Mouse (Mus musculus): ENCODE measurements around the gene Atp9a. TPM values are rescaled to one million over a fixed set of nuclear protein-coding genes. Genes with fewer than 3 reads are reported as not detected.

The Atp9a gene
- polyA plus RNA-seq, 1 experiment, result not detected

- H3K4me3 ChIP-seq (ENCODE audit: insufficient read depth, low read depth, low read length), result no peak overlapping the region
- TF ChIP-seq CTCF (IDR thresholded peaks at IDR 0.05; ENCODE audit: insufficient read depth, low read depth, low read length), result no peak
- no peak for TF ChIP-seq POLR2A (IDR thresholded peaks at IDR 0.05; ENCODE audit: insufficient read depth, low read depth, low read length)
- 0 out of 2 replicates have a peak, but pooled peaks cover 4% of the 10 kb centered on the region for H3K4me1 ChIP-seq (ENCODE audit: control insufficient read depth, insufficient read depth, low read length)
- no peak overlapping the region for H3K27ac ChIP-seq (ENCODE audit: insufficient read depth, low read depth, low read length)
- 91% methylated on average over 7 of the region's 7 CpGs for WGBS
Observed at GRCm38 (mm10) chr2:168695027-168695403, 47.2 kb downstream of the Atp9a start.

- Histone ChIP-seq H3K27ac (ENCODE audit: insufficient read depth, low read depth, low read length) (no peak overlapping the region), H3K4me3 (ENCODE audit: insufficient read depth, low read depth, low read length) (no peak overlapping the region), H3K4me1 (ENCODE audit: control insufficient read depth, insufficient read depth, low read length) (0 out of 2 replicates have a peak, but pooled peaks cover 4% of the 10 kb centered on the region)
- 53% methylated on average over 27 of the region's 27 CpGs for WGBS
- no peak for TF ChIP-seq CTCF (IDR thresholded peaks at IDR 0.05; ENCODE audit: insufficient read depth, low read depth, low read length)
- no peak for TF ChIP-seq POLR2A (IDR thresholded peaks at IDR 0.05; ENCODE audit: insufficient read depth, low read depth, low read length)
Observed at GRCm38 (mm10) chr2:168694379-168695026, 47.7 kb downstream of the Atp9a start.

GRCm38 (mm10) chr2:168691774-168692173 is 50.4 kb downstream of the Atp9a start:
- peak; percentile 6; the same call in 1 of the 2 replicates for TF ChIP-seq CTCF (IDR thresholded peaks at IDR 0.05; ENCODE audit: insufficient read depth, low read depth, low read length)
- no peak for TF ChIP-seq POLR2A (IDR thresholded peaks at IDR 0.05; ENCODE audit: insufficient read depth, low read depth, low read length)
- WGBS, result 61% methylated on average over 6 of the region's 6 CpGs
- Histone ChIP-seq H3K4me3 (ENCODE audit: insufficient read depth, low read depth, low read length) (no peak overlapping the region), H3K27ac (ENCODE audit: insufficient read depth, low read depth, low read length) (no peak overlapping the region), H3K4me1 (ENCODE audit: control insufficient read depth, insufficient read depth, low read length) (peaks cover 4% of the 10 kb centered on the region; the same call in 1 of the 2 replicates)

DNA sequence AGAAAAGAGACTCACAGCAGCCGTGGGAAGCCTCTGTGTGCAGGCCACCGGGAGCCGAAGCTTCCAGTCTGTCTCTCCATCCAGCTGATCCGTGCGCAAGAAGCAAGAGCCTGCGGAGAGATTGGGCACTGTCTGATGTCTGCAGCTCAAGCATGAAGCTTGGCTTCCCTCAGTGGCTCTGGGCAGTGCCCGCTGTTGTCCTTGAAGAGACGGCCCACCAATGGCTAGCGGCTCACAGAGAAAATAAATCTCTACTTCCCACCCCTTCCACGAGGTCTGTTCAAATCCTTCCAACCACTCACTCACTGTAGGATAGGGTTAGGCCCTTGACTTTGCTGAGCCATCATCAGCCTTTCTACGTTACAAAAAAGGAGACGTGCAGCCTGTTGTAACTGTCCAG is 54.9 kb downstream of the Atp9a start:
- Histone ChIP-seq H3K27ac (ENCODE audit: insufficient read depth, low read depth, low read length) (no peak overlapping the region), H3K4me3 (ENCODE audit: insufficient read depth, low read depth, low read length) (no peak overlapping the region), H3K4me1 (ENCODE audit: control insufficient read depth, insufficient read depth, low read length) (peaks cover 10% of the 10 kb centered on the region)
- TF ChIP-seq POLR2A (IDR thresholded peaks at IDR 0.05; ENCODE audit: insufficient read depth, low read depth, low read length), result no peak
- TF ChIP-seq CTCF (IDR thresholded peaks at IDR 0.05; ENCODE audit: insufficient read depth, low read depth, low read length), result no peak
- 81% methylated on average over 12 of the region's 12 CpGs for WGBS

DNA sequence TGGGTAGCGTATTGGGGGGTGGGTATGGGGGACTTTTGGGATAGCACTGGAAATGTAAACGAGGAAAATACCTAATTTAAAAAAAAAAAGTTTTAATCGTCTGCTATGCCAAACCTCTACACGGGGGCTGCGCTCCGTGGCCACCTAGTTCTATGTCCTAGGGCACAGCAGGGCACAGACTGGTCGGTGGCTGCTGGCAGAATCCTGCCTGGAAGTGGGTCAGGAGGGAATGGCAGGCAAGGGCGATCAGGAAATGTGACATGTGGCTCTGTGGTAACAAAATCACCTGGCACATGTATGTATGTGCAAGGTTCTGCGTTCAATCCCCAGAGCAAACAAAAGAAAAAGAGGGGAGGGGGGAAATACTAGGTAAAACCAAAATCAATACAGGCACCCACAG is 56.3 kb downstream of the Atp9a start:
- TF ChIP-seq POLR2A (IDR thresholded peaks at IDR 0.05; ENCODE audit: insufficient read depth, low read depth, low read length), result no peak
- no peak for TF ChIP-seq CTCF (IDR thresholded peaks at IDR 0.05; ENCODE audit: insufficient read depth, low read depth, low read length)
- Histone ChIP-seq H3K4me1 (ENCODE audit: control insufficient read depth, insufficient read depth, low read length) (peaks cover 10% of the 10 kb centered on the region), H3K27ac (ENCODE audit: insufficient read depth, low read depth, low read length) (no peak overlapping the region), H3K4me3 (ENCODE audit: insufficient read depth, low read depth, low read length) (no peak overlapping the region)
- WGBS, result 97% methylated on average over 9 of the region's 9 CpGs

GRCm38 (mm10) chr2:168684695-168685094 is 57.5 kb downstream of the Atp9a start:
- H3K4me3 ChIP-seq (ENCODE audit: insufficient read depth, low read depth, low read length), result no peak overlapping the region
- TF ChIP-seq CTCF (IDR thresholded peaks at IDR 0.05; ENCODE audit: insufficient read depth, low read depth, low read length) (no peak), POLR2A (IDR thresholded peaks at IDR 0.05; ENCODE audit: insufficient read depth, low read depth, low read length) (no peak)
- H3K27ac ChIP-seq (ENCODE audit: insufficient read depth, low read depth, low read length), result no peak overlapping the region
- peaks cover 11% of the 10 kb centered on the region for H3K4me1 ChIP-seq (ENCODE audit: control insufficient read depth, insufficient read depth, low read length)
- WGBS, result 67% methylated on average over 3 of the region's 3 CpGs

DNA sequence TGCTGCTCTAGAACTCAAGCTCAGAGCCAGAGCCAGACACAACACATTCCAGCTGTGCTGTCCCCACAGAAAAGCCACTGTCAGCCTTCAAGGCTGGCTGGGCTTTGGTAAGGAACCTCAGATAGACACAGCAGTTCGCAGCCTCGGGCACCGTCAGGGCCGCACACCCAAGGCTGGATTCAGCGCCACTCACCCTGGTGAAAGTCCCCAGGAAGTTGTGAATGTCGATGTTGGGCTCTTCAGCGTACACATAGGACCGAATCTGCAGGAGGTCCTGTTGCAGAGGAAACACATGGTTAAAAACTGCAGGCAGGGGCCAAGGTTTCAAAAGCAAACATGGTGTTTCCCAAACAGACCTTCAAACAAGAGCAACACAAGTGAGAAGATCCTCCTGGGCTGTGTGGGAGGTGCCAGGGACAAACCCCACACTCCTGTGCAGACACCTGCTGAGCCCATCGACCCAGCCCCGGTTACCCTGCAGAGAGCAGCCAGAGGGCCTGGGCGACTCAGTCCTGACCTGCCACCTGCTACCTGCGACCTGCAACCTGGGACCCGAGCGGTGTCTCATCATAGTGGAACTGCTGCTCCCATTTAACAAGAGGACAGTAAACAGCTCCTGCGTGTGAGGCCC is 58.6 kb downstream of the Atp9a start:
- no peak overlapping the region for H3K27ac ChIP-seq (ENCODE audit: insufficient read depth, low read depth, low read length)
- WGBS, result 70% methylated on average over 15 of the region's 15 CpGs
- TF ChIP-seq POLR2A (IDR thresholded peaks at IDR 0.05; ENCODE audit: insufficient read depth, low read depth, low read length) (no peak), CTCF (IDR thresholded peaks at IDR 0.05; ENCODE audit: insufficient read depth, low read depth, low read length) (no peak)

GRCm38 (mm10) chr2:168682721-168683120 is 59.5 kb downstream of the Atp9a start:
- peaks cover 22% of the 10 kb centered on the region for H3K4me1 ChIP-seq (ENCODE audit: control insufficient read depth, insufficient read depth, low read length)
- H3K4me3 ChIP-seq (ENCODE audit: insufficient read depth, low read depth, low read length), result no peak overlapping the region
- 83% methylated on average over 2 of the region's 2 CpGs for WGBS
- no peak overlapping the region for H3K27ac ChIP-seq (ENCODE audit: insufficient read depth, low read depth, low read length)
- TF ChIP-seq POLR2A (IDR thresholded peaks at IDR 0.05; ENCODE audit: insufficient read depth, low read depth, low read length), result no peak
- TF ChIP-seq CTCF (IDR thresholded peaks at IDR 0.05; ENCODE audit: insufficient read depth, low read depth, low read length), result no peak

More for the DNA sequence above, 58.6 kb downstream of the Atp9a start:
- H3K4me1 ChIP-seq (ENCODE audit: control insufficient read depth, insufficient read depth, low read length), result peaks cover 21% of the 10 kb centered on the region
- no peak overlapping the region for H3K4me3 ChIP-seq (ENCODE audit: insufficient read depth, low read depth, low read length)

DNA sequence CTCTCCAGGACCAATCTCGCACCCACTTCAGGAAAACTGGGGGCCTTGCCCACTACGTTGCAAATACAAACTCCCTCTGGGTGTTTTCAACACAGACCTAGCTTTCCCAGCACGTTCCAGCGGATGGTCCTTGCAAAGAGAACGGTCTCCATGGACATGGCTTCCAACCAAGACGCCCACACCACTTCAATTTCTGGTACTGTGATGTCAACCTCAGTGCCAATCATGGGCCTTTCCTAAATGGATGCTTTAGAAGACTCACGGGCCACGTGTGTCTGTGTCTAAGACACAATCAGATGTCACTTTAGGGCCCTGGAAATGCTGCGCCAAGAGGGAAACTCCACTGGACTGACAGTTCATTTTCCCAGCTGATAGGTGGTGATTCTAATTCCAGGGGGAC is 60.7 kb downstream of the Atp9a start:
- no peak for TF ChIP-seq POLR2A (IDR thresholded peaks at IDR 0.05; ENCODE audit: insufficient read depth, low read depth, low read length)
- TF ChIP-seq CTCF (IDR thresholded peaks at IDR 0.05; ENCODE audit: insufficient read depth, low read depth, low read length), result no peak
- Histone ChIP-seq H3K4me3 (ENCODE audit: insufficient read depth, low read depth, low read length) (no peak overlapping the region), H3K4me1 (ENCODE audit: control insufficient read depth, insufficient read depth, low read length) (peaks cover 22% of the 10 kb centered on the region), H3K27ac (ENCODE audit: insufficient read depth, low read depth, low read length) (no peak overlapping the region)
- 93% methylated on average over 9 of the region's 9 CpGs for WGBS
